Mouse (Mus musculus) c-Kit-negative CD71-positive TER-119-positive erythroid progenitor cells, embryonic 14.5 days (primary cell): Measurements from ENCODE around the gene Bri3bp.
"Not testable (repeated sequence)": the region's sequence is repeated elsewhere in the genome, so short reads cannot be mapped to it uniquely, and the experiment has no call there.

Source experiments
- DNase-seq: peaks from one replicate; pipeline ENCODE4 v3.0.0-alpha.2; 2013; ENCODE audit warnings: low read depth, low spot score

The Bri3bp gene

GRCm38 (mm10) chr5:125409348-125410090 is 31.8 kb upstream of the Bri3bp start:
- peak; percentile 39 for DNase-seq

GRCm38 (mm10) chr5:125411972-125412530 is 29.3 kb upstream of the Bri3bp start:
- peak; percentile 54 for DNase-seq

GRCm38 (mm10) chr5:125412536-125412935 is 28.8 kb upstream of the Bri3bp start:
- not testable (repeated sequence) for DNase-seq

GRCm38 (mm10) chr5:125413763-125414162 is 27.6 kb upstream of the Bri3bp start:
- no peak for DNase-seq

- no peak for DNase-seq
Observed at GRCm38 (mm10) chr5:125416183-125416582, 25.2 kb upstream of the Bri3bp start.

GRCm38 (mm10) chr5:125418636-125419035 is 22.7 kb upstream of the Bri3bp start:
- no peak for DNase-seq

GRCm38 (mm10) chr5:125419124-125419523 is 22.2 kb upstream of the Bri3bp start:
- DNase-seq = no peak

- DNase-seq = no peak
Observed at GRCm38 (mm10) chr5:125425698-125426276, 15.6 kb upstream of the Bri3bp start.

- DNase-seq = no peak
Observed at GRCm38 (mm10) chr5:125426343-125426742, 15.0 kb upstream of the Bri3bp start.

- DNase-seq = not testable (repeated sequence)
Observed at GRCm38 (mm10) chr5:125432324-125432723, 9.0 kb upstream of the Bri3bp start.

- peak; percentile 93 for DNase-seq
Observed at GRCm38 (mm10) chr5:125433793-125434337, 7.5 kb upstream of the Bri3bp start, which contains the start of gene Dhx37. Gene Dhx37, minus strand, starts transcription at chr5:125434121.

GRCm38 (mm10) chr5:125434347-125434746 is 7.0 kb upstream of the Bri3bp start:
- not testable (repeated sequence) for DNase-seq

GRCm38 (mm10) chr5:125440583-125441233 is 660 bp upstream of the Bri3bp start:
- DNase-seq = no peak

GRCm38 (mm10) chr5:125442136-125442995 is 998 bp downstream of the Bri3bp start:
- DNase-seq = no peak

GRCm38 (mm10) chr5:125443335-125443734 is 2.0 kb downstream of the Bri3bp start:
- DNase-seq = no peak

GRCm38 (mm10) chr5:125443915-125444314 is 2.5 kb downstream of the Bri3bp start:
- DNase-seq = no peak

GRCm38 (mm10) chr5:125444554-125444953 is 3.2 kb downstream of the Bri3bp start:
- DNase-seq = no peak

- DNase-seq = no peak
Observed at GRCm38 (mm10) chr5:125446344-125446743, 5.0 kb downstream of the Bri3bp start.

GRCm38 (mm10) chr5:125448026-125448425 is 6.7 kb downstream of the Bri3bp start:
- DNase-seq = no peak

GRCm38 (mm10) chr5:125448631-125449030 is 7.3 kb downstream of the Bri3bp start:
- DNase-seq = no peak

- no peak for DNase-seq
Observed at GRCm38 (mm10) chr5:125449306-125449705, 7.9 kb downstream of the Bri3bp start.
